Mouse (Mus musculus): Measurements from ENCODE around the gene Smim4. TPM values are rescaled to one million over a fixed set of nuclear protein-coding genes. Genes with fewer than 3 reads are reported as not detected.

Gene Smim4
- polyA plus RNA-seq, 1 experiment from 2014 or later, result 54.6 TPM

DNA sequence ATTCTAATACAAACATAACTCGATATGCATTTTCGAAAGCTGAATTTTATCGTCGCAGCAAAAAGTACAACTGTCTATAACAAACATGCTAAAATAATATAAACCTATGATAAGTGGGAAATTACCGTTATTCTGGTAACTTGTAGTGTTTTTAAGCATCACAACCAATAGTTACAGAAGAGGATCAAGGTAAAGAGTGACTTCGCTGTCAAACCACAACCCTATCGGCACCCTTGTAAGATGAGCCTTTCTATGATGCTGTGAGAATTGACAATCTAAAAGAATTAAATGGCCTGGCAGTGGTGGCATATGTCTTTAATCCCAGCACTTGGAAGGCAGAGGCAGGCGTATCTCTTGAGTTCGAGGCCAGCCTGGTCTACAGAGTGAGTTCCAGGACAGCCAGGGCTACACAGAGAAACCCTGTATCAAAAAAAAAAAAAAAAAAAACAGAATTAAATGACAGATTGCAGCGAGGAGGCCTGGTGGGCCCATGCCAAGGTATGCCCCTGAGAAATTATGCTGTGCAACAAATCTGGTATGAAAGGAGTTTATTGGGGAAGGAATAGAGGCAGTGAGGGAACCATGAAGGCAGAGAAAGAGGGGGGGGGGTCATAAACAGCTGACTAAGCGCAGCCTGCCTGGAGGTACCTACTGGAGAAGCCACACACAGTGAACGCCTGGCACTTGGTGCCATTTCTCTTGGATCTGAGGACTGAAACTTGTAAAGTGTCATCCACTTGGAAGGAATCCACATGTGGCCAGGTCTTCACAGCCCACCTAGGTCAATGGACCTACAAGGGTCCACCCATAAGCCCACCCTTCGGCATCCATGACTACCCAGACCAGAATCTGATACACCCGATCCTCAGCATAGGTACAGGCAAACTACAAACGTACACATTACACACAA, 825 bp upstream of the Smim4 start:
- ATAC-seq (ENCODE audit: low FRiP score), result no peak
- H3K4me3 ChIP-seq (replicated peaks), result peak overlapping the region; percentile 59
- H3K4me1 ChIP-seq, result peaks cover 54% of the 10 kb centered on the region
- no peaks in the 10 kb centered on the region for H3K27me3 ChIP-seq
- peak overlapping the region; percentile 95 for H3K27ac ChIP-seq
- 0 out of 2 replicates have a peak overlapping the region, but pooled peaks have one; percentile 33 for H3K9ac ChIP-seq
- H3K4me2 ChIP-seq, result peak overlapping the region; percentile 87
- peaks cover 7% of the 10 kb centered on the region for H3K36me3 ChIP-seq (replicated peaks)
- 69% methylated on average over 15 of the region's 15 CpGs for WGBS
- H3K9me3 ChIP-seq, result no peaks in the 10 kb centered on the region

DNA sequence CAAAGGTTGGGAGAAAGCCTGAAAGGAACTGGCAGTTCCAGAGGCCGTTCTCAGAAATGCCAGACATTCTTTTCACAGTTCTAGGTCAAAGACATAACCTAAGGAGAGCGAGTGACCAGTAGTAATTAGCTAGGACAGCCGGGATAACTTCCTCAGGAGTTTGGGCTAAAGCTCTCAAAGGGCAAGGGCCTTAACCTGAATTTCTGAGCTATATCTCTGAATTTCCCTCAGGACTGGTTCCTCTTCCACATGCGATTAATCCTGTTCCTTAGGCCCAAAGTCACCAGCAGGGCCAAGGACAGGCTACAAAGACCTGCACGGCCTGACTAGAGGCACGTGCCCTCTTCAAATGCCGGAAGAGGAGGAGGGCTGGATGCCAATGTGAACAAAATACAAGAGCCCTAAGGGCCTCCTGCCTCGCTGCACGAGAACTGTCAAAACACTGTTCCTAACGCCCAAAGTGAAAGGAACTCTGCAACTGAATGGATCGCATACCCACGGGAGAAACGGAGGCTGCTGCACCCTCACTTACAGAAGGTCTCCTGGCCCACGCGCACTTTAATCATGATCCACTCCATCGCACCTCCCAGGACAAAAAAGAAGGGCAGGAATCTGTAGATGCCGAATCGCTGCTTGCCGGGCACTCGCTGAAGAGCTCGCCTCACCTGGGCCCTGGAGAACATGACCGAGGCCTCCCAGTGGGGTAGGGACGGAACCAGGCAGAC, 493 bp downstream of the Smim4 start:
- H3K4me2 ChIP-seq, result peak overlapping the region; percentile 82
- peak overlapping the region; percentile 72 for H3K9ac ChIP-seq
- WGBS, result 1% methylated on average over 23 of the region's 23 CpGs
- H3K27ac ChIP-seq, result peak overlapping the region; percentile 77
- peaks cover 51% of the 10 kb centered on the region for H3K4me1 ChIP-seq
- peak overlapping the region; percentile 59 for H3K4me3 ChIP-seq (replicated peaks)
- no peaks in the 10 kb centered on the region for H3K9me3 ChIP-seq
- no peaks in the 10 kb centered on the region for H3K27me3 ChIP-seq
- peak; percentile 12 for ATAC-seq (ENCODE audit: low FRiP score)
- peaks cover 8% of the 10 kb centered on the region; the same call in 1 of the 2 replicates for H3K36me3 ChIP-seq (replicated peaks)

DNA sequence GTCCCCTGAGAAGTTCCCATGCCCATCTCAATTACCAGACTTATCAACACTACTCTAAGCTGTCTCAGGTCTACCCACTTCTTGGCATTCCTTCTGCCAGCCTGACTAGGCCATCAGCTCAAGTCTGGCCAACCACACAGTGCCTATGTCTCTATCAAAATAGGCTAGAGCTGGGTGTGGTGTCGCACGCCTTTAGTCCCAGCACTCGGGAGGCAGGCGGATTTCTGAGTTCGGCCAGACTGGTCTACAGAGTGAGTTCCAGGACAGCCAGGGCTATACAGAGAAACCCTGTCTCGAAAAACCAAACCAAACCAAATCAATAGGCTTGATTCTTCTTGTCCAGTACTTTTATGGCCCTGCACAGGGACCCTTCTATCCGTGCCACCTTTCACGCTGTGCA, 1.9 kb downstream of the Smim4 start:
- Histone ChIP-seq H3K27me3 (no peaks in the 10 kb centered on the region), H3K4me3 (replicated peaks) (no peak overlapping the region), H3K27ac (no peak overlapping the region), H3K9ac (no peak overlapping the region), H3K4me1 (peaks cover 37% of the 10 kb centered on the region), H3K4me2 (peak overlapping the region; percentile 34; the same call in 1 of the 2 replicates), H3K9me3 (no peaks in the 10 kb centered on the region), H3K36me3 (replicated peaks) (peaks cover 13% of the 10 kb centered on the region)
- 97% methylated on average over 8 of the region's 8 CpGs for WGBS
- ATAC-seq (ENCODE audit: low FRiP score), result no peak

DNA sequence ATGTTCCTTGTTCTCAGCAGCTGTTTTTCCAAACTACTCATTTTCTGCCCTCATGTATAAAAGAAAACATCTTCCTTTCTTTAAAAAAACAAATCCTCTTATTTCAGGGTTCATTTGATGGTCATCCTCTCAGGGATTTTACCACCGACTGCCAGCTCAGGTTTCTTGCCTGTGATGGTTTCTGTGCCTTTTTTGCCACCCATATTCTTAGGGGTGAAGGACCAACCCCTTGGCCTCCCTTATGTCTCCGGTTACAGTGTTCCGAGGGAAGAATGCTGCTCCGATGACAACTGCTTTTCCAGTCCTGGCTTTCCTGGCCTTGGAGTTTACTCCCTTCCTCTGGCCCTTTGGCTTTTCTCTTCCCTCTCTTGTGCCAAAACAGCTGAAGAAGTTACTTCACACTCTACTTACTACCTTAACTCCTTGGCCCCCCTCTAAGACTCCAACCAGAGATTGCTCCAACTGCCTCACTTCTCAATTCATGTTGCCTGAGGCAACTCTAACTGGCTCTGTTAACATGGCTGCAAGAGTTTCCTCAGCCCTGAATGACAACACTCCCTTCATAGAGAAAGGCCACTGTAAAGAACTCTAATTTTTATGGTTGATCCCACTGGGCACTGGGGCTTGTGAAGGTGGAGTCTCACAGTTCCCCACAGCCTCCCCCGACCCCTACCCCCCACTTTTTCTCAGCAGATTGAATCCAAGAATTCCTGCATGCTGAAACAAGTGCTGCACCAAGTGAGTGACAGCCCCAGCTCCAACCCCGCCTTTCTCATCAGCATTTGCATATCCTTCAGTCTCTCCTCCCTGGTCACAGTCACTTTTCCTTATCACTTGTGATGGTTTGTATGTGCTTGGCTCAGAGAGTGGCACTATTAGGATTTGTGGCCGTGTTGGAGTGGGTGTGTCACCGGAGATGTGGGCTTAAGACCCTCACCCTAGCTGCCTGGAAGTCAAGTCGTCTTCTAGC, 3.4 kb downstream of the Smim4 start:
- no peak overlapping the region for H3K9ac ChIP-seq
- WGBS, result 67% methylated on average over 9 of the region's 9 CpGs
- peaks cover 31% of the 10 kb centered on the region for H3K4me1 ChIP-seq
- H3K27ac ChIP-seq, result peak overlapping the region; percentile 25; the same call in 1 of the 2 replicates
- H3K27me3 ChIP-seq, result no peaks in the 10 kb centered on the region
- H3K9me3 ChIP-seq, result no peaks in the 10 kb centered on the region
- no peak overlapping the region for H3K4me2 ChIP-seq
- peaks cover 21% of the 10 kb centered on the region for H3K36me3 ChIP-seq (replicated peaks)
- ATAC-seq (ENCODE audit: low FRiP score), result no peak
- no peak overlapping the region for H3K4me3 ChIP-seq (replicated peaks)

DNA sequence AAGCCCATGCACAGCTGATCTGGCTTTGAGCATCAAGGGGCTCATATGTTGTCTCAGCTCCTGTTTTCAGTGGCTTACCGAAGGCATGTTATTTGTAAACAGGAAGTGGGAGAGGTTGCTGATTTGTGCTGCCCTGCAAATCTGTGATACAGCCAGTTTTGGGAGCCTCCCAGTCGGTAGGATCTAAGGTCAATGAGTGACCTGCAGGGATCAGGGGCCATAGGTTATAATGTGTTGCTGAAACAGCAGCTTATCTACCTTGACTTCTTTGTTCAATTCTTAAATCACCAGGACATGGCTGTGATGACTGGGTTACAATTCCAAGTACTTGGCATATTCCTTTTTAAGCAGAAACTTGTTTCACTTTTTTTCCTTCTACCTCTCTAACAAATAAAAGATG, 13.2 kb downstream of the Smim4 start:
- H3K36me3 ChIP-seq (replicated peaks), result peaks cover 71% of the 10 kb centered on the region
- WGBS, result 79% methylated on average over 2 of the region's 2 CpGs

DNA sequence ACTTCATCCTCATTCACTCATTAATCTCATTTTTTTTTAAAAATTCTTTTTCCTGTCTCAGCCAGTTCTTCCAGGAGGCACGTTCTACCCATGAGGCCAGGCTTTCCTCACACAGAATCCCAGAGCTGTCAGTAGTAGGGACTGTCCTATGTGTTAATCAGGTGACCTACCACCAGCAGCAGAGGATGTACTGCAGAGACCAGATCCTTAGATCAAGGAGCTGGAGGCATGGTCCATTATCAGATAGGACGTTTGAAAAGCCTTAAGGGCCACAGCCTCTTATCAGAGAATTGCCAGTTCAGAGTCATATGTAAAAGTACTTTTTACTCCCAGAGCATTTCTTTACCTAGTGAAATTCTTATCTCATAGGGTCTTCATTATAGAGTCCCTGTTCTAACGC, 14.7 kb downstream of the Smim4 start:
- Histone ChIP-seq H3K27me3 (no peaks in the 10 kb centered on the region), H3K27ac (no peak overlapping the region), H3K9ac (no peak overlapping the region), H3K4me2 (no peak overlapping the region), H3K9me3 (no peaks in the 10 kb centered on the region), H3K4me1 (no peaks in the 10 kb centered on the region), H3K4me3 (replicated peaks) (no peak overlapping the region), H3K36me3 (replicated peaks) (peaks cover 76% of the 10 kb centered on the region)
- 86% methylated on average over 3 of the region's 3 CpGs for WGBS
- ATAC-seq (ENCODE audit: low FRiP score), result no peak

More for the DNA sequence above, 13.2 kb downstream of the Smim4 start:
- no peak for ATAC-seq (ENCODE audit: low FRiP score)
- Histone ChIP-seq H3K4me3 (replicated peaks) (no peak overlapping the region), H3K27ac (no peak overlapping the region), H3K4me1 (no peaks in the 10 kb centered on the region), H3K27me3 (no peaks in the 10 kb centered on the region), H3K4me2 (no peak overlapping the region), H3K9ac (no peak overlapping the region), H3K9me3 (no peaks in the 10 kb centered on the region)

DNA sequence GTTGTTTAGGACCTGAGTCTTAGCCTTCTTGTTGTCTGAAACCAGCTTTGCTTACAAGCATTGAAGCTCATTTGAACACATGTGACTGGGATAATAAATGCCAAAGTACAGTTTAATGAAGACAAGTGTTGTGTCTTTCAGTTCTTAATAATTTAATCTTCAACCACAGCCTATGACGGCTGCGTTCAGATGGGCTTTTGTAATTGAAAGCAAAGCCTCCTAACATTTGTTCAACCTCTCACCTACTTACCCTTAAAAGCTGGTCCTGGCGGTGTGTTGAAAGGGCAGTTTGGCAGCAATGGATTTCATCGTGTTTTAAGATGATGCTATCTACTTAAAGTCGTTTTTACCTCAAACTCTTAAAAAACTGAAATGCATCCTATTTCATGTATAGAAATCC, 16.6 kb downstream of the Smim4 start:
- Histone ChIP-seq H3K4me1 (no peaks in the 10 kb centered on the region), H3K27me3 (no peaks in the 10 kb centered on the region), H3K27ac (no peak overlapping the region), H3K9ac (no peak overlapping the region), H3K4me2 (no peak overlapping the region), H3K9me3 (no peaks in the 10 kb centered on the region), H3K36me3 (replicated peaks) (peaks cover 77% of the 10 kb centered on the region), H3K4me3 (replicated peaks) (no peak overlapping the region)
- ATAC-seq (ENCODE audit: low FRiP score), result no peak
- 88% methylated on average over 5 of the region's 5 CpGs for WGBS

DNA sequence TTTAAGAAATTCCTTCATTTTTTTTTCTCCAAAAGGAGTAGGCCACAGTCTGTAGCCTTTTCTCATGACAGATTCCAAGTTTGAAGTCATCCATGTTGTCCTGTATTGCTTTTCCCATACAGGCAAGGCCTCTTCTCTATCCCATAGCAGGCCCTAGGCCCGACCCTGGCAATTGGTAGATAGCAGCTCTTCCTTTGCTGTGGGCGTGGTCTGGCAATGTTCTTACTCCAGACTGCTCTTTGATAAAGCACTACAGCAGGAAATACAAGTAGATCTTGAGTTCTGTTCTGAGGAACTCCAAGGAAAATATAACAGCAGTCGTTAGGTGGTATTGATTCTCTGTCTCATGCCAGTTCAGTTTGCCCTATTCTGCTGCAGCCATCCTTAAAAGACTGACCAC, 18.1 kb downstream of the Smim4 start:
- Histone ChIP-seq H3K27me3 (no peaks in the 10 kb centered on the region), H3K9ac (no peak overlapping the region), H3K27ac (no peak overlapping the region), H3K36me3 (replicated peaks) (peaks cover 79% of the 10 kb centered on the region), H3K4me2 (no peak overlapping the region), H3K4me1 (no peaks in the 10 kb centered on the region), H3K9me3 (no peaks in the 10 kb centered on the region), H3K4me3 (replicated peaks) (no peak overlapping the region)
- WGBS, result 91% methylated on average over 3 of the region's 3 CpGs
- no peak for ATAC-seq (ENCODE audit: low FRiP score)

DNA sequence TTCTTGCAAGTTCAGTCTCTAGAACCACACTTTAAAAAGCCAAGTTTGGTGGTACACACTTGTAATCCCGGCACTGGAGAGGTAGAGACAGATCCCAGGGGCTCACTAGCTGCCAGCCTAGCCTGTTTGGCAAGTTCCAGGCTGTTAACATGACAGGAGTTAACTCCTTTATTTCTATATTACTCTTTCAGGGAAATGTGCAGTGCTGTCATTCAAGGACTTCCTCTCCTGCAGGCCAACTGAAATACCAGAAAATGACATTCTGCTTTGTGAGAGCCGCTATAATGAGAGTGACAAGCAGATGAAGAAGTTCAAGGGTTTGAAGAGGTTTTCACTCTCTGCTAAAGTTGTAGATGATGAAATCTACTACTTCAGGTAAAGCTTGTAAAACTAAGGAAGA, 23.6 kb downstream of the Smim4 start:
- Histone ChIP-seq H3K27ac (no peak overlapping the region), H3K36me3 (replicated peaks) (peaks cover 73% of the 10 kb centered on the region), H3K9me3 (no peaks in the 10 kb centered on the region), H3K4me1 (no peaks in the 10 kb centered on the region), H3K4me2 (no peak overlapping the region), H3K9ac (no peak overlapping the region), H3K4me3 (replicated peaks) (no peak overlapping the region), H3K27me3 (no peaks in the 10 kb centered on the region)
- WGBS, result 95% methylated on average over 2 of the region's 2 CpGs
- no peak for ATAC-seq (ENCODE audit: low FRiP score)

DNA sequence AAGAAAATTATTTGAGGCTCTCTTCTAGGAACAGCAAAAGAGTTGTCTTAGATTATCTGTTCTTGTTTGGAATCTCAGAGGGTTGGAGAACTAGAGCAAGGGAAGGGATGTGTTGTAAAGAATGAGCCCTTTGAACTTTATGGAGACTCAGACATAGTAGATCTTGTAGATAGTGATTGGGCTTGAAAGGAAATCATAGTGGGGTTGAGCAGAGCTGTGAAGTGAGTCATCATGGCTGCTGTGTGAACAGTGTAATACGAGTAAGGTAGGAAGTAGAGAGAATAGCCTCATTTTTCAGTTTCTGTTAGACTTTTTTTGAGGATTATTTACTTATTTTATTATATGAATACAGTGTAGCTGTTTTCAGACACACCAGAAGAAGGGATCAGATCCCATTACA, 38.8 kb downstream of the Smim4 start:
- 93% methylated on average over 1 of the region's 1 CpGs for WGBS
- Histone ChIP-seq H3K4me1 (no peaks in the 10 kb centered on the region), H3K4me3 (replicated peaks) (no peak overlapping the region), H3K4me2 (no peak overlapping the region), H3K9me3 (no peaks in the 10 kb centered on the region), H3K36me3 (replicated peaks) (peaks cover 88% of the 10 kb centered on the region), H3K27ac (no peak overlapping the region), H3K27me3 (no peaks in the 10 kb centered on the region), H3K9ac (no peak overlapping the region)
- no peak for ATAC-seq (ENCODE audit: low FRiP score)

DNA sequence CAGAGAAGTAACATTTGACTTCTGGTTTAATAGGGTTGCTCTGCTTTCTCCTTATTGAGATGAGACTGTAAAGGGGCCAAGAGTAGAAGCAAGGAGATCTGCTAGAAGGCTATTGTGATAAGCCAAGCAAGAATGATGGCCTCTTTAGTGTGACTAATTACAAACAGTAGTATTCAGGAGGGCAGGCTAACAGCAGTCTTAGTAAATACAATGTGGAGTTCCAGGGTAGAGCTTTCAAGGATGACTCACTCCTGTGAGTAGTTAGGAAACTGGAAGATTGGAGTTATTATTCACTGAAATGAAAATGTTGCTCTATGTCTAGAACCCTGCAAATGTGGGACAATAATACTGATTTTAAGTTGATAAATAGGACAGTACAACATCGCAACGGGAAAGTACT, 40.2 kb downstream of the Smim4 start:
- WGBS, result 93% methylated on average over 2 of the region's 2 CpGs
- Histone ChIP-seq H3K36me3 (replicated peaks) (peaks cover 83% of the 10 kb centered on the region), H3K9me3 (no peaks in the 10 kb centered on the region), H3K4me3 (replicated peaks) (no peak overlapping the region), H3K27me3 (no peaks in the 10 kb centered on the region), H3K9ac (no peak overlapping the region), H3K4me1 (no peaks in the 10 kb centered on the region), H3K27ac (no peak overlapping the region), H3K4me2 (no peak overlapping the region)
- ATAC-seq (ENCODE audit: low FRiP score), result no peak

DNA sequence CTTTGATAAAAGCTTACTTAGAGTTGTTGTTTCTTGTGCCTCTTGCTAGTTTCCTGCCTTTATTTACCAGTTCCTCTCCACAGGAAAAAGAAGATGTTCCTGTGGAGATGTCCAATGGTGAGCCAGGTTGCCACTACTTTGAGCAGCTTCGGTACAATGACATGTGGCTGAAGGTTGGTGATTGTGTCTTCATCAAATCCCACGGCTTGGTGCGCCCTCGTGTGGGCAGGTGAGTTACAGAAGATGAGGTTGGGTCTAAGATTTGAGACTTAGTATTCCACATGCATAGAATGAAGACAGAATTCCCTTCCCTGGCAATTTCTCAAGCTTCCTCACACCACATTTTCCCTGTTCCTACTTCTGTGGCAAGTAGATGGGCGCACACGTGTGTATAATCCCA, 41.3 kb downstream of the Smim4 start:
- WGBS, result 86% methylated on average over 6 of the region's 6 CpGs
- no peak overlapping the region for H3K9ac ChIP-seq

More for the DNA sequence above, 41.3 kb downstream of the Smim4 start:
- Histone ChIP-seq H3K4me1 (no peaks in the 10 kb centered on the region), H3K27ac (no peak overlapping the region), H3K9me3 (no peaks in the 10 kb centered on the region), H3K4me3 (replicated peaks) (no peak overlapping the region), H3K4me2 (no peak overlapping the region), H3K36me3 (replicated peaks) (peaks cover 80% of the 10 kb centered on the region), H3K27me3 (no peaks in the 10 kb centered on the region)
- no peak for ATAC-seq (ENCODE audit: low FRiP score)
